Mouse (Mus musculus) midbrain, embryonic 15.5 days (tissue): ENCODE results near the gene Tnxb. TPM values are rescaled to one million over a fixed set of nuclear protein-coding genes. Genes with fewer than 3 reads are reported as not detected.

Source experiments
- ATAC-seq: fragments of 200-750 bp; cut with Nextera tagmentation; replicated peaks from 2 replicates; pipeline ENCODE4 v1.8.0; 2017; ENCODE audit warnings: moderate TSS enrichment
- H3K27ac ChIP-seq: fragments of 300-500 bp; sonication (generic); 2 replicates; pipeline ENCODE4 v1.5.1; 2015; ENCODE audit warnings: mild to moderate bottlenecking, inconsistent platforms
- H3K27me3 ChIP-seq: fragments of 300-500 bp; sonication (generic); replicated peaks from 2 replicates; pipeline ENCODE4 v1.6.1; 2015; ENCODE audit warnings: inconsistent platforms
- H3K36me3 ChIP-seq: fragments of 300-500 bp; sonication (generic); replicated peaks from 2 replicates; pipeline ENCODE4 v1.6.1; 2015; ENCODE audit warnings: inconsistent platforms
- H3K4me1 ChIP-seq: fragments of 300-500 bp; sonication (generic); 2 replicates; pipeline ENCODE4 v1.6.1; 2015; ENCODE audit warnings: inconsistent platforms
- H3K4me2 ChIP-seq: fragments of 300-500 bp; sonication (generic); 2 replicates; pipeline ENCODE4 v1.6.1; 2015; ENCODE audit warnings: inconsistent platforms, mild to moderate bottlenecking, moderate library complexity
- H3K4me3 ChIP-seq: fragments of 300-500 bp; sonication (generic); 2 replicates; pipeline ENCODE4 v1.5.1; 2015; ENCODE audit warnings: mild to moderate bottlenecking, inconsistent platforms
- H3K9ac ChIP-seq: fragments of 300-500 bp; sonication (generic); 2 replicates; pipeline ENCODE4 v1.6.1; 2015; ENCODE audit warnings: mild to moderate bottlenecking, inconsistent platforms
- H3K9me3 ChIP-seq: fragments of 300-500 bp; sonication (generic); 2 replicates; pipeline ENCODE4 v1.6.1; 2016; ENCODE audit warnings: inconsistent platforms
- WGBS: fragments of 180-500 bp; shearing (Covaris S2); methylation state at CpG from one replicate; pipeline ENCODE4 v1.1.7; 2015; ENCODE audit warnings: mixed read lengths; 5-methylcytosine and 5-hydroxymethylcytosine counted together
- polyA plus RNA-seq: library from polyadenylated mRNA; unstranded; fragments of >200 nt; fragmentation: Nextera tagmentation; extraction: Ambion mirVana; gene quantifications from 2 replicates; pipeline ENCODE4 v1.2.1, GENCODE M21; 2015

The Tnxb gene
- 0.18 and 0.24 TPM in 2 replicates for polyA plus RNA-seq

DNA sequence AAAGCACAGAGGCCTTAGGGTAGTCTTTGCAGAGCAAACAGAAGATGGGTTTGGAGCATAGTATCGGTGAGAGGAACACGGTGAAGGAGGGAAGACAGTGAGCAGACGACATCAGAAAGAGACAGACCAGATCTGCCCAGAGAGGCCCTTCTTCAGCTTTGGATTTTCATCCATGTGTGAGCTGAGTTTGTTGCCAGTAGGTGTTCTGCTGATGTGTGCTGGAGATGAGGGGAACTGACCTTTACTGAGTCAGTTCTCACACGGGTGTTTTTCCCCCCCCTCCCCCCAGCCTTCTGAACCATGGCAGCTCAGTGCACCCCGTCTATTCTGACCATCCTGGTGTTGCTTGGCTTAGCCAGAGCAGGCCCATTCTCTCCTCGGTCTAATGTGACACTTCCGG, at the start of gene Tnxb:
Tnxb (plus strand) TSS at position 301 of the 400 bp plus-strand sequence.
- no peaks in the 10 kb centered on the region for H3K9me3 ChIP-seq
- peaks cover 50% of the 10 kb centered on the region for H3K27me3 ChIP-seq
- H3K4me2 ChIP-seq = peak within 1 kb of the TSS; percentile 70
- H3K4me3 ChIP-seq = peak within 1 kb of the TSS; percentile 35
- WGBS = 68% methylated on average over 7 of the region's 7 CpGs
- no peaks in the 10 kb centered on the region for H3K36me3 ChIP-seq
- H3K27ac ChIP-seq = no peak within 1 kb of the TSS
- peak within 1 kb of the TSS; percentile 33; the same call in 1 of the 2 replicates for H3K9ac ChIP-seq
- no peak for ATAC-seq
- peaks cover 18% of the 10 kb centered on the region for H3K4me1 ChIP-seq

DNA sequence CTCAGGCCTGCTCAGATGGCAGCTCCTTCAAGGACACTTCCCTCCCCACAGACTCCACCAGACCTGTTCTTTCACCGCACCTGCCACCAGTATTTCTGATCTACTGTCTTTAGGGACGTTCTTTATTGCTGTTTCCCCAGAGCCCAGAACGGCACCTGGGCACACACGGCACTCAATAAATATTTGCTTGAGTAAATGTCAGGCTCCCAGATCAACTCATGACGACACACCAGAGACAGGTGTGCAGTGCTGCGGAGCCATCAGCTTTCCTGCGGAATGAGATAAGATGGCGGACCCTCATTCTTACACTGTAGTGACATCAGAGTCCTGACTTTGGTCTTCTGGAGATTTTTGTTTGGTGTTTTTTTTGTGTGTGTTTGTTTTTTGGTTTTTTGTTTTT, 49.3 kb upstream of the Tnxb start:
- no peak overlapping the region for H3K4me3 ChIP-seq
- peaks cover 6% of the 10 kb centered on the region for H3K4me1 ChIP-seq
- no peaks in the 10 kb centered on the region for H3K9me3 ChIP-seq
- WGBS = 94% methylated on average over 8 of the region's 8 CpGs
- H3K4me2 ChIP-seq = no peak overlapping the region
- H3K36me3 ChIP-seq = peaks cover 15% of the 10 kb centered on the region; the same call in 1 of the 2 replicates
- H3K9ac ChIP-seq = no peak overlapping the region
- H3K27ac ChIP-seq = no peak overlapping the region
- no peak for ATAC-seq
- H3K27me3 ChIP-seq = no peaks in the 10 kb centered on the region

DNA sequence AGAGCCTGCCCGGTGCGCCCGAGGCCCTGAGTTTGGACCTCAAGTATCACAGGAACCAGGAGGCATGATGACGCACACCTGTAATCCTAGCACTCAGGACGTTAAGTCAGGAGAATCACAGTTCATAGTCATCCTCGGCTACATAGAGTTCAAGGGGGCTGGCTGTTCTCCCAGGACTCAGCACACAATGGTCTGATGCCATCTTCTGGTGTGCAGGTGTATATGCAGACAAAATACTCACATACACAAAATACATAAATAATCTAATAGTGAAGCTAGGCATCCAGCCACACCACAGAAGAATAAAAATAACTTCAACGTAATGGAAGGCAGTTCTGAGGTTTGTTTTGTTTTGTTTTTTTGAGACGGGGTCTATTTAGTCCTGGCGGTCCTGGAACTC, 47.2 kb upstream of the Tnxb start:
- Histone ChIP-seq H3K4me2 (no peak overlapping the region), H3K27ac (no peak overlapping the region), H3K36me3 (0 out of 2 replicates have a peak, but pooled peaks cover 12% of the 10 kb centered on the region), H3K9ac (no peak overlapping the region), H3K27me3 (no peaks in the 10 kb centered on the region), H3K4me1 (peaks cover 17% of the 10 kb centered on the region), H3K4me3 (no peak overlapping the region), H3K9me3 (no peaks in the 10 kb centered on the region)
- ATAC-seq = no peak
- 88% methylated on average over 9 of the region's 9 CpGs for WGBS

DNA sequence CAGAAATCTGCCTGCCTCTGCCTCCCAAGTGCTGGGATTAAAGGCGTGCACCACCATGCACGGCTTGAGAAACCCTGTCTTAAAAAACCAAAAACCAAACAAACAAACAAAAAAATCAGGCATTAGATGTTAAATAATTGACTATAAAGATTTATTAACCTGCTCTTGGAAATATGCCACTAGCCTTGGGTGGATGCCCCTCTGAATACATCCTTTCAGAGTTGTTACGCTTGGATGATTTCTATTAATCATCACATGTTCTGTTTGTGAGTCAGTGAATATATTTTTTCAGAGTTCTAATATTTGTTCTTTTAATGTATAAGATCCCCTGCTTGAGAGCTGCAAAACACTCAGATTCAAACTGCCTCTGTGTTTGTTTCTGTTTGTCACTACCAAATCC, 45.4 kb upstream of the Tnxb start:
- Histone ChIP-seq H3K27ac (no peak overlapping the region), H3K4me2 (no peak overlapping the region), H3K9me3 (no peaks in the 10 kb centered on the region), H3K4me1 (peaks cover 34% of the 10 kb centered on the region), H3K4me3 (no peak overlapping the region), H3K27me3 (no peaks in the 10 kb centered on the region), H3K36me3 (0 out of 2 replicates have a peak, but pooled peaks cover 9% of the 10 kb centered on the region), H3K9ac (no peak overlapping the region)
- 95% methylated on average over 3 of the region's 3 CpGs for WGBS
- ATAC-seq = no peak

DNA sequence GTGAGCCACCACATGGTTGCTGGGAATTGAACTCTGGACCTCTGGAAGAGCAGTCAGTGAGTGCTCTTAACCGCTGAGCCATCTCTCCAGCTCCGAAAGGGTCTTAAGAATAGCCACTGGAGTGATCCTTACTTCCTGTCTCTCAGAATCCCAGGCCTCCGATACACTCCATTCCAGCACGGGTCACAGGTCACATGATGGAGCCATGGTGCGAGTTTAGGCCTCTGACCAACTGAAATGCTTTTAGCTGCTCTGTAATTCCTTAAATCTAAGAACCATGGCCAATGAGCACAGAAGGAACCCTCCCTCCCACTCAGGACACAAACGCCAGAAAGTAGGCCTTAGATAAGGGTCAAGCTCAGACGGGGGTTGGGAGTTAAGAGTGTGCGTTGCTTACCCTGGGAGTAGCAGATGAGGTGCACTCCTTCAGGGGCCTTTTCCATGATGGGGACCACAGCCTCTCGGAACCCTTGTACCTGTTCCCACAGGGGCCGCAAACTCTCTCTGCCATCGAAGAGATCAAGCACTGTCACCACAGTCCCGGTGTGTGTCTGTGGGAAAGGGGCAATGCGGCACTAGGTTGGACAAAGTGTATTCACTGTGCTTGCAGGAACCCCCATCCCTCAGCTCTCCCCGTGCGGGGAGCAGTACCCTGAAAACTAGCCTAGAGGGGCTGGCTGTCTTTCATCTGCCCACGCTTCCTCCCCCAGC, 44.1 kb upstream of the Tnxb start:
- ATAC-seq = no peak
- 0 out of 2 replicates have a peak, but pooled peaks cover 9% of the 10 kb centered on the region for H3K36me3 ChIP-seq
- H3K4me2 ChIP-seq = peak overlapping the region; percentile 89
- peak overlapping the region; percentile 71 for H3K4me3 ChIP-seq
- peak overlapping the region; percentile 63 for H3K9ac ChIP-seq
- no peaks in the 10 kb centered on the region for H3K9me3 ChIP-seq
- H3K4me1 ChIP-seq = peaks cover 47% of the 10 kb centered on the region
- WGBS = 50% methylated on average over 16 of the region's 16 CpGs
- H3K27ac ChIP-seq = peak overlapping the region; percentile 95
- no peaks in the 10 kb centered on the region; the same call in 1 of the 2 replicates for H3K27me3 ChIP-seq

DNA sequence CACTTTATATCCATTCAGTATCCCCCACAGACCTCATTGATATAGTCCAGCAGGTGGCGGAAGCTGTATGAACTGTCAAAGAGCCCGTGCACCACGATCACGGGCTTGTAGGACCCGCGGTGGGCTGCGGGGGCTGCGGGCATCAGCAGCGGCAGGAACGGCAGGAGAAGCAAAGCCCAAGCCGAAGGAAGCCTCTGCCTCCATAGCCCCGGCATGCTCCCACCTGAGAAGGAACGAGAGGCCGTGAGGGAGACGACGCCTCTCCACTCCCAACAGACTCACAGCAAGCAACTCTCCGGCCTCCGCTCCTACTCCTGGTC, 43.6 kb upstream of the Tnxb start:
- Histone ChIP-seq H3K9ac (peak overlapping the region; percentile 63), H3K36me3 (0 out of 2 replicates have a peak, but pooled peaks cover 9% of the 10 kb centered on the region), H3K4me3 (peak overlapping the region; percentile 71), H3K4me1 (peaks cover 52% of the 10 kb centered on the region), H3K27ac (peak overlapping the region; percentile 95), H3K9me3 (no peaks in the 10 kb centered on the region), H3K4me2 (peak overlapping the region; percentile 89), H3K27me3 (no peaks in the 10 kb centered on the region; the same call in 1 of the 2 replicates)
- ATAC-seq = peak; percentile 35
- under 1% methylated on average over 18 of the region's 18 CpGs for WGBS

DNA sequence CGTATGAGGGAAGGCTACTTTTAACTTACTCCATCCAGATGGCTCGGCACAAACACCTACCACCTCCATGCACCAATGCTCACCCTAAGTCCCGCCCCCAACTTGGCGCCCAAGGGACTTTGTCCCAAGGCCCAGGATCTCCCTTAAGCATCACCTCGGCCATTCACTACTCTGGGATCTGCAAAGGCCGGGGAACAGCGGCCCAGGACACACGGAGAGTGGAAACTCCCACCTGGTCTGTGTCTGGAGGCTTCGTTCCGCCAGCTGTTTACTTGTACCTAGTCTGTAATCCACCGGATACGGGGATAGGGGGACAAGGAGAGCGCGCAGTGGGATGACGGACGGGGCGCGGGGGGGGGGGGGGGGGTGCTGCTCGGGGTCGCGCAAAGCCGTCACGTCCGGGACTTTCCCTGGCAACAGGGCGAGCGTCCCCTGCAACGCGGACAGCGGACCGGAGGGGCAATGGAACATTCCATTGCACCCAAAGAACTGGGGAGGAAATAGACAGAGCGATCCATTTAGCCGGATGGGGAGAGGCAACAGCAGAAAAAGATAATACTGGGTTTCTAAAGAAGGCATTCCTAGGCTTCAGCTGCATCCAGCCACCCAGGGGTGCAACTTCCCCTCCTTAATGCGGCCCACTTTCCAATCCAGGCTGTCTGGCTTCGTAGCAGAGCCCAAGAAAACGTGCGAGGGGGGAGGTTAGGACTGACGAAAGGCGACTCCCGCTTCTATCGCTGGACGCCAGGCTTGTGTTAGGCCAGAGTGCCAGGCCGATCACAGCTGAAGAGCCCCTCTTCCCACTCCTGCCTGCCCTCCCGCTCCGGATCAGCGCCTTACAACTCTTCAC, 43.0 kb upstream of the Tnxb start:
- Histone ChIP-seq H3K4me1 (peaks cover 58% of the 10 kb centered on the region), H3K27me3 (no peaks in the 10 kb centered on the region; the same call in 1 of the 2 replicates), H3K4me3 (peak overlapping the region; percentile 71), H3K9ac (peak overlapping the region; percentile 63), H3K4me2 (peak overlapping the region; percentile 89), H3K9me3 (no peaks in the 10 kb centered on the region), H3K36me3 (0 out of 2 replicates have a peak, but pooled peaks cover 9% of the 10 kb centered on the region), H3K27ac (peak overlapping the region; percentile 95)
- peak; percentile 74 for ATAC-seq
- under 1% methylated on average over 43 of the region's 45 CpGs for WGBS

DNA sequence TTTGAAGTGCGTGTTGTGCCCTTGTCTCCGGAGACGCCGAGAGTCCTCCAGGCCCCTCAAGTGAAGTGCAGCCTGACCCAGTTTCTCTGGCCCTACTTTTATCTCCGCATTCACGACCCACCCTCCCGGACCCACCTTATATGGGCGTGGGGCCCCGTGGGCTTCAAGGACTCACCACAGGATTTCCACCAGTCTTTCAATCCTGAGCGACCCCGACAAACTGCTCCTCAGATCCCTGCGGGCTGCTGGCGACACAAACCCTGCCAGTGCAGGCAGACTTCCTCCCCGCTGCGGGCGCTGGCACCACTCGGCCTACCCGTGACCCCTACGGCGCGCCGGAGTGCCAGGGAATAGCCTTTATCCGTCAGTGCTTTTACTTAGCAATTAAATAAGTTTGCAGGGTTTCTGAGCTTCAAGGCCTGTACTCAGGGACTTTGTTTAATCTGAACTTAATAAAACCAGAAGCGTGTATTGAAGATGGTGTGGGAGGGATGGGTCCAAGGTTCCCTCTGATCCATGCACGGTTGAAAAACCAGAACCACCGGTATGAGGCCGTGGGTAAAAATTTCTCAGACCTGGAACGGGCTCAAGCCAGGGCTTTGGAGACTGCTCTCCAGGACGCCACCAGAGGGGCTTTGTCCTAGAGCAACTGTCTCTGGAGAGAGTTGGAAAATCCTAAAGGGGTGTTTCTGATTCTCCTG, 42.2 kb upstream of the Tnxb start, which contains the start of gene Ppt2:
Ppt2 (minus strand) TSS at position 568 of the 701 bp plus-strand sequence.
- H3K27me3 ChIP-seq = no peaks in the 10 kb centered on the region; the same call in 1 of the 2 replicates
- peak within 1 kb of the TSS; percentile 95 for H3K27ac ChIP-seq
- H3K4me2 ChIP-seq = peak within 1 kb of the TSS; percentile 89
- peak within 1 kb of the TSS; percentile 63 for H3K9ac ChIP-seq
- peaks cover 58% of the 10 kb centered on the region for H3K4me1 ChIP-seq
- ATAC-seq = peak; percentile 9; the same call in 1 of the 2 replicates
- 3% methylated on average over 29 of the region's 29 CpGs for WGBS
- H3K9me3 ChIP-seq = no peaks in the 10 kb centered on the region
- peak within 1 kb of the TSS; percentile 71 for H3K4me3 ChIP-seq
- H3K36me3 ChIP-seq = 0 out of 2 replicates have a peak, but pooled peaks cover 5% of the 10 kb centered on the region

DNA sequence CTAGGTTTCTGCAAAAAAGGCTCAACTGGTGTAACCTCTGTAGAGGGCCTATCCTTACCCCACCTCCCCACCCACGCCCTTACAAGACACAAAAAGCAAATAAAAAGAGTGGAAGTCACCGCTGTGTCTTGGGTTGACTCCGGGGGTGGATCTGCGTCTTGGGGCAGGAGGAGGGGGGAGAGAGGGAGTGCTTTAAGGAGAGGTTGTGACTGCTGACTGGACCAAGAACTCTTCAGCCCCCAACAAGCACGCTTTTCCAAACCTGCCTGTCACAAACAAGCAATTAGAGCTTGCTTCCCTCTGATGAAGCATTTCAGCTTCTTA, 41.7 kb upstream of the Tnxb start:
- WGBS = 12% methylated on average over 5 of the region's 5 CpGs
- H3K4me1 ChIP-seq = peaks cover 58% of the 10 kb centered on the region

DNA sequence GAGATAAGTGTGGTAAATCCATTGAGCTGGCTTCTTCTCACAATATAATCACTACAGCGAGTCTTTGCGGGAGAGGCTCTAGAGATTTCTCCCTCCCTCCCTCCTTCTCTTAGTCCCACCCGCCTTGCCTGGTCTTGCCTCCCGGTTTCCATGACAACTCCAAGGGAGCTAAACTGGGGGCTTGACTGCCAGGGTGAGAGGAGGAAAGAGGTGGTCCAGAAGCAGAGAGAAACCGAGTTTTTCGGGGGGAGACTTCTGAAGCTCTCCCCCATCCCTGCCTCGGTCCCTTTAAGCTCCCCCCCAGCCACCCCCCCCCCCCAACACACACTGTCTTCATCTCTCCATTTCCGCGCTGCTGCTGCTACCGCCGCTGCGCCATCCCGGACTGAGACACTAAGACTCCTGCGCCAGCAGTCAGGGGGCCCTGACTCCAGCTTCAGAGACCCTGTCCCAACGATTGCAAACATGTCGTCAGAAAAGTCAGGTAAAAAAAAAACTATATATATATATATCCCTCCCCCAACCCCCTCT, 41.0 kb upstream of the Tnxb start, which contains the start of gene Prrt1:
Prrt1 (plus strand) TSS at position 313 of the 531 bp plus-strand sequence.
- peak within 1 kb of the TSS; percentile 89 for H3K4me2 ChIP-seq
- H3K27me3 ChIP-seq = peaks cover 3% of the 10 kb centered on the region; the same call in 1 of the 2 replicates
- under 1% methylated on average over 16 of the region's 16 CpGs for WGBS
- no peaks in the 10 kb centered on the region for H3K36me3 ChIP-seq
- peaks cover 58% of the 10 kb centered on the region for H3K4me1 ChIP-seq
- H3K9me3 ChIP-seq = no peaks in the 10 kb centered on the region
- peak; percentile 46 for ATAC-seq
- peak within 1 kb of the TSS; percentile 95 for H3K27ac ChIP-seq
- H3K4me3 ChIP-seq = peak within 1 kb of the TSS; percentile 71
- peak within 1 kb of the TSS; percentile 63 for H3K9ac ChIP-seq

More for the DNA sequence above, 41.7 kb upstream of the Tnxb start:
- no peak for ATAC-seq
- Histone ChIP-seq H3K9me3 (no peaks in the 10 kb centered on the region), H3K4me3 (peak overlapping the region; percentile 71), H3K27me3 (peaks cover 3% of the 10 kb centered on the region; the same call in 1 of the 2 replicates), H3K4me2 (peak overlapping the region; percentile 89), H3K9ac (peak overlapping the region; percentile 63), H3K27ac (peak overlapping the region; percentile 95), H3K36me3 (no peaks in the 10 kb centered on the region)

DNA sequence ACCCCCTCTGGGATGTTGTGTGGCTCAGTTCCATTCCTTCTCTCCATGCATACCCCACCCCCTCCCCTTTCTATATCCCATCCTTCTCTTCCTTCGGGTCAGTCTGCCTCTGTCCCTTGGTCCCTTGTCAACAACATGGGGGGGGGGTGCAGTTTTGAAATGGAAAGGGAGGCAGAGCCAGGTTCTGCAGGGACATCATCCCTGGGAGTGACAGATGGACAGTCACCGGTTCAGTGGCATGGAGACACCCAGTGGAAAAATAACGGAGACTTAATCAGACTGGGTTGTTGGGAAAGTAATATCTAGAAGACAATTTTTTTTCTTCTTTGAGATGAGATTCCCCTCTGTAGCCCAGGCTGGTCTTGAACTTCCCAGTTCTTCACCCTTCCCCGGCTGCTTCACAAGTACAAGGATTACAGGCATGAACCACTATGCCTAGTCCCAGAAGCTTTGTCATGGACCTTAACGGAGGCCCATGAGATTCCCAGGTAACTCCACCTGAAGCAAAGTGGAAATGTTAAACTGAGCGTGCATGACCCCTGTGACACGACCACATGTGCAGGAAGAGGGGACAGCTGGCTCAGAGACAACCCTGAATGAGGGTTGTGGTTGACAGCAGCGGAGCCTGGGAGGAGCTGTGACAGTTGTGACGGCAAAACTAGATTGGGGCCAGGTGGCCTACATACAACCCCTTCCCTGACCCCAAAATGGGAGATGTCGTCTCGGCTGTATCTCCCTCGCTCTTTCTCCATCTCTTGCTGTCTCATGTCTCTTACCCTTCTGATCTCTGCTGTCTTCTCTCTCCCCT, 40.3 kb upstream of the Tnxb start:
- WGBS = 14% methylated on average over 12 of the region's 12 CpGs
- Histone ChIP-seq H3K9ac (peak overlapping the region; percentile 63), H3K36me3 (no peaks in the 10 kb centered on the region), H3K4me3 (peak overlapping the region; percentile 71), H3K27me3 (peaks cover 3% of the 10 kb centered on the region; the same call in 1 of the 2 replicates), H3K4me2 (peak overlapping the region; percentile 89), H3K9me3 (no peaks in the 10 kb centered on the region), H3K4me1 (peaks cover 58% of the 10 kb centered on the region), H3K27ac (peak overlapping the region; percentile 95)
- ATAC-seq = no peak
